Mouse (Mus musculus) cerebellum, postnatal 10 days (tissue): ENCODE results near the gene Gm7694.

Source experiments
- DNase-seq, 2 experiments: peaks; one replicate each; pipeline ENCODE4 v3.0.0; 2021; ENCODE audit warnings: mixed read lengths in 2 of 2

The Gm7694 gene

DNA sequence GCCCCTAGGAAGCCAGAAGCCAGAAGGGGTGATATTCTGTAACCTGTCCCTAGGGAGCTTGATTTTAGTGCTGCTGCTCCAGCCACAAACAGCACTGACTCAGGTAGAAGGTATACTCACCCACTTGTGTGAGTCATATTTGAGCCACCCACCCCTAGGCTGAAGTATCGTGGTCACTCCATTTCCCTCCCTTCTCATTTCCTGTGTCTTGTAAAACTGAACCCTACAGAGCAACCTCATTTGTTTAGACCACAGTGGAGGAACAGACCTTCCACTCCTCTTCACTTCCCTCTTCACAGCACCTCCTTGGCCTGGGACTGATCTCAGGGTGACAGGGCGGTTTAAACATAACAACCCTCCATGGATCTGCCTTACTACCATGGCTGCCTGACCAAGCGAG is 29.1 kb downstream of the Gm7694 start, which contains the start of gene Sh2d1b1:
Gene Sh2d1b1, plus strand, starts transcription at position 305 of the 400 bp plus-strand sequence.
- DNase-seq: no peak

DNA sequence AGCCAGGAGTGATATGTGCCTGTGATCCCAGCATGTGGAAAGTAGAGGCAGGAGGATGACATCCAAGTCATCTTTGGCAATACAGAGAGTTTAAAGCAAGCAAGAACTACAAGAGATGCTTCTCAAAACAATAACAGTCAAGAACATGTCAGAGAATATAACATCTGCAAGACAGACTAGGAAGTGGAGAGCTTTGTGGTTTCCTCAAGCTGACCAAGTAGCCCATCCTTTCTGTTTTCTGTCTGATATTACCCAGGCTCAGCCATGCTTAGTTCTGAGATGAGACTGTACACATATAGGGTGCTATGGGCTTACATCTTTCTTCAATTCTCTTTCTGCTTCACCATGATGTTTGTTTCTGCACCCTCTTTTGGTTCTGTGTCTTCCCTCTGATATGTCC is 32.9 kb downstream of the Gm7694 start:
- DNase-seq: no peak

DNA sequence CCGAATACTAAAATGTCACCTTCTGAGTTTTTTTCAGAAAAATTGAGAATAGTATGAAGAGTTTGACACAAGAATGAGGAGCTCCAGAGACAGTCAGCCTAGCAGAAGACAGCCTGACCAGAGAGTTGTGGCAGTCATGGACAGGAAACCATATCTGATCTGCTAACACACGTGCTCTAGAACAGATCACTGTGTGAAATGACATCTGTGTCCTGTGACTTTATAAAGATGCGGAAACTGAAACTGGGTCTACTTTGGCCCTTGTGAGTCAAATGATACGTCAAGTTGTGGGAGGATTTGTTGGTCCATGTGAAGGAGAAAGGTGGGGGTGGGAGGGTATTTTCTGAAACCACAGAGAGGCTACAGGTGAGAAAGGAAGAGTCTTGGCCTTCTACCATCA is 35.4 kb downstream of the Gm7694 start:
- no peak for DNase-seq

DNA sequence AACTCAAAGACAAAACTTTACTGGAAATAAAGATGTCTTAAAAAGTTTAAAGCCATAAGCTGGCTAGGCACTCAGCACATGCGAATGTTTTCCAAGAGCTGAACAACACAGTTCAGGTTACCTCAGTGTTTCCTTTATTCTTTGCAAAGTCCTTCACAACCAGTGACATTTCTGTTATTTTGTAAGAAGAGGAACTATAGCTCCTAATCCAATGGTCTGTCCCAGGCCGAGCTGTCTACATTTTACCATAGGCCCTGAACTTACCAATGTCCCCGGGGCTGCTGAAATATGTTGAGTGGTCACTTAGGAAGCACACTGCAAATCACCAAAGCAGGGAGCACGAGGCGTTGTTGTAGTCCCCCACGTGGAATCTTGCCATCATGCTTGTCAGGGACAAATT is 35.9 kb downstream of the Gm7694 start:
- DNase-seq: no peak

DNA sequence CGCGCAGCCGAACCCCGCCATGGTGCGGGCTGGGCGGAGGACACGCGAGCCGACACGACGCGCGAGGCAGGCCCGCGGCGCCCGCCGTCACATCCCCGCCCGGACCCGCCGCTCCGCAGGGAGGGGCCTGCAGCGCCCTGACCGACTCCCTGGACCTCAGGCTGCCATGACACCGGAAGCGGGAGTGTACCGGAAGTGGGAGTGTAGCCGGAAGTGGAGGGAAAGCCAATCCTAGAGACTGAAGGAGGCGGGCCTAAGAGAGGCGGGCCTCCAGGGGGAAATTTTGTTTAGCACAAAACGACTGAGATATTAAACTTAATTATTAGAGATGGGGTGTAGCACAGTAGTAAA is 50.6 kb downstream of the Gm7694 start:
- DNase-seq: peak; percentile 90 to 91

DNA sequence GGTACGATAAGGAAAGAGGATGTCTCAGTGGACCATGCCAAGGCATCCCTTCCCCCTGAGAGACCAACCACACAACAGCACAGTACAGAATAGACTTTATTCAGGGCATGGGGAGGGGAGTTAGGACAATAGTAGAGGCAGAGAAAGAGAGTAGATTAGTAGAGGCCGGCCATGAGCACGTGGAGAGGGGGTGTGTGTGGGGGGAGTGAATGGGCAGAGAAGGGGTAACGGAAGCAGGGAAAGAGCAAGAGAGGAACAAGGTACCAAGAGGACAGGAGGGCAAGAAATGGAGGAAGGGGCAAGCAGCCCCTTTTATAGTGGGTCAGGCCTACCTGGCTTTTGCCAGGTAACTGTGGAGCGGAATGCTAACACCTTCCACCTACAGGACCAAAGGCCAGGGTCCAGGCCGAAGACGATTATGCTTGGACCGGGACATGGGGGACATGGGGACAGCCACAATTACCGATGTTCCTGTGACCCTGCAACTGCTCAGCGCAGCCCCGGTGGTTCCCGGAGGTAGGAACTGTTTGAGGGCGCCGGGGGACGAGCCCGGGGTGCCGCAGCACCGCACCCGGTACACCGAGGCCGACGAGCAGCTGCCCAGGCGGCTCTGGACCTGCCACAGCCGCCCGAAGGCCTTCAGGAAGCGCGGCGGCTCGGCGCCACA is 51.1 kb downstream of the Gm7694 start:
- no peak for DNase-seq
